Mouse (Mus musculus): ENCODE data around the gene Cfh. TPM values are rescaled to one million over a fixed set of nuclear protein-coding genes. Genes with fewer than 3 reads are reported as not detected.

Cfh gene
- polyA plus RNA-seq, 1 experiment from 2014 or later: 2.4 TPM

Other genes with a start within 250 kb of the Cfh start
- gene Kcnt2, start 62.4 kb upstream of the Cfh start, polyA plus RNA-seq (2016; fragmentation: Nextera tagmentation; extraction: Ambion mirVana): 1.4 and 1.9 TPM in 2 replicates

All from forebrain, embryonic 12.5 days (tissue).